Mouse (Mus musculus) liver, adult 2 months (tissue): ENCODE results near the gene Hist1h4n.

Source experiments
- CTCF ChIP-seq: fragments of 200-500 bp; IDR thresholded peaks from 2 replicates; pipeline ENCODE4 v1.5.1; 2011; ENCODE audit warnings: low read depth, low read length, control low read depth
- POLR2A ChIP-seq: fragments of 200-500 bp; IDR thresholded peaks from 2 replicates; pipeline ENCODE4 v1.6.1; 2011; ENCODE audit warnings: low read length, control low read depth; ENCODE audit not compliant: insufficient read depth; ENCODE audit errors: extremely low read depth

- TF ChIP-seq CTCF (no peak), POLR2A (no peak)
These were observed 42.1 kb downstream of the Hist1h4n start for GRCm38 (mm10) chr13:21789925-21790324.
